Mouse (Mus musculus) intestine, embryonic 15.5 days (tissue): ENCODE results near the gene Cep250. TPM values are rescaled to one million over a fixed set of nuclear protein-coding genes. Genes with fewer than 3 reads are reported as not detected.

Experiments
- ATAC-seq: fragments of 200-750 bp; cut with Nextera tagmentation; 2 replicates; pipeline ENCODE4 v1.8.0; 2017; ENCODE audit warnings: moderate TSS enrichment, moderate library complexity
- H3K27ac ChIP-seq: fragments of 300-500 bp; sonication (generic); 2 replicates; pipeline ENCODE4 v1.5.1; 2015; ENCODE audit warnings: mild to moderate bottlenecking, inconsistent platforms
- H3K27me3 ChIP-seq: fragments of 300-500 bp; sonication (generic); replicated peaks from 2 replicates; pipeline ENCODE4 v1.6.1; 2015; ENCODE audit warnings: inconsistent platforms
- H3K36me3 ChIP-seq: fragments of 300-500 bp; sonication (generic); 2 replicates; pipeline ENCODE4 v1.6.1; 2015; ENCODE audit warnings: inconsistent platforms
- H3K4me1 ChIP-seq: fragments of 300-500 bp; sonication (generic); replicated peaks from 2 replicates; pipeline ENCODE4 v1.6.1; 2015; ENCODE audit warnings: inconsistent platforms
- H3K4me2 ChIP-seq: fragments of 300-500 bp; sonication (generic); replicated peaks from 2 replicates; pipeline ENCODE4 v1.6.1; 2015; ENCODE audit warnings: mild to moderate bottlenecking, inconsistent platforms
- H3K4me3 ChIP-seq: fragments of 300-500 bp; sonication (generic); replicated peaks from 2 replicates; pipeline ENCODE4 v1.5.1; 2015; ENCODE audit warnings: inconsistent platforms
- H3K9ac ChIP-seq: fragments of 300-500 bp; sonication (generic); 2 replicates; pipeline ENCODE4 v1.6.1; 2015; ENCODE audit warnings: inconsistent platforms
- H3K9me3 ChIP-seq: fragments of 300-500 bp; sonication (generic); 2 replicates; pipeline ENCODE4 v1.6.1; 2016; ENCODE audit warnings: inconsistent platforms
- WGBS: fragments of 180-500 bp; shearing (Covaris S2); methylation state at CpG from one replicate; pipeline ENCODE4 v1.1.7; 2015; 5-methylcytosine and 5-hydroxymethylcytosine counted together
- polyA plus RNA-seq: library from polyadenylated mRNA; unstranded; fragments of >200 nt; fragmentation: Nextera tagmentation; extraction: Ambion mirVana; gene quantifications from 2 replicates; pipeline ENCODE4 v1.2.1, GENCODE M21; 2015

Gene Cep250
- polyA plus RNA-seq, 1 experiment from 2014 or later: 18.1 TPM

- Histone ChIP-seq H3K9ac (no peak overlapping the region), H3K27ac (no peak overlapping the region), H3K27me3 (0 out of 2 replicates have a peak, but pooled peaks cover 4% of the 10 kb centered on the region), H3K4me3 (peak overlapping the region; percentile 10; the same call in 1 of the 2 replicates), H3K36me3 (no peaks in the 10 kb centered on the region), H3K9me3 (no peaks in the 10 kb centered on the region), H3K4me1 (no peaks in the 10 kb centered on the region), H3K4me2 (peak overlapping the region; percentile 50)
- WGBS: 7% methylated on average over 19 of the region's 19 CpGs
- ATAC-seq: peak; percentile 61
Measured at GRCm38 (mm10) chr2:156047929-156048328, 91.7 kb downstream of the Cep250 start.

Other genes with a start within 250 kb of the Cep250 start
- gene Edem2, start 227.0 kb upstream of the Cep250 start, polyA plus RNA-seq: 60.5 and 92.0 TPM in 2 replicates
- gene Gm17581, start 220.6 kb upstream of the Cep250 start, polyA plus RNA-seq: not detected in 2 replicates
- 20.2 and 20.4 TPM in 2 replicates for gene Procr, start 205.3 kb upstream of the Cep250 start, polyA plus RNA-seq
- 0.24 and 0.37 TPM in 2 replicates for gene Mmp24, start 181.1 kb upstream of the Cep250 start, polyA plus RNA-seq
- 22.0 and 24.1 TPM in 2 replicates for gene BC029722, start 137.0 kb upstream of the Cep250 start, polyA plus RNA-seq
- gene Eif6, start 129.5 kb upstream of the Cep250 start, polyA plus RNA-seq: 263 and 265 TPM in 2 replicates
- gene Fam83c, start 121.6 kb upstream of the Cep250 start, polyA plus RNA-seq: 0.30 and 0.53 TPM in 2 replicates
- gene Uqcc1, start 26.1 kb upstream of the Cep250 start, polyA plus RNA-seq: 83.7 and 88.7 TPM in 2 replicates
- gene Gm15557, start 15.7 kb upstream of the Cep250 start, polyA plus RNA-seq: not detected in 2 replicates
- gene Gdf5, start 11.1 kb upstream of the Cep250 start, polyA plus RNA-seq: 1.2 TPM in 2 replicates
- 0.99 and 1.2 TPM in 2 replicates for gene 6430550D23Rik, start 51.5 kb downstream of the Cep250 start, polyA plus RNA-seq
- gene Ergic3, start 51.6 kb downstream of the Cep250 start, polyA plus RNA-seq: 209 and 252 TPM in 2 replicates
- 0.03 and 0.08 TPM in 2 replicates for gene Fer1l4, start 96.5 kb downstream of the Cep250 start, polyA plus RNA-seq
- 2.8 and 2.9 TPM in 2 replicates for gene Spag4, start 108.7 kb downstream of the Cep250 start, polyA plus RNA-seq
- gene Cpne1, start 155.5 kb downstream of the Cep250 start, polyA plus RNA-seq: 48.0 and 48.9 TPM in 2 replicates
- 17.8 and 25.8 TPM in 2 replicates for gene Rbm12, start 155.5 kb downstream of the Cep250 start, polyA plus RNA-seq
- 11.8 and 15.7 TPM in 2 replicates for gene Gm28036, start 170.6 kb downstream of the Cep250 start, polyA plus RNA-seq
- gene Romo1, start 187.6 kb downstream of the Cep250 start, polyA plus RNA-seq: 363 and 370 TPM in 2 replicates
- 62.3 and 63.0 TPM in 2 replicates for gene Nfs1, start 187.7 kb downstream of the Cep250 start, polyA plus RNA-seq
- gene Rbm39, start 223.8 kb downstream of the Cep250 start, polyA plus RNA-seq: 486 and 571 TPM in 2 replicates
- gene Phf20, start 240.0 kb downstream of the Cep250 start, polyA plus RNA-seq: 56.8 and 72.4 TPM in 2 replicates